Mouse (Mus musculus) hematopoietic stem cell, adult 5-6 weeks (primary cell): ENCODE results near the gene Cd200. TPM values are rescaled to one million over a fixed set of nuclear protein-coding genes. Genes with fewer than 3 reads are reported as not detected.
"Not testable (repeated sequence)": the region's sequence is repeated elsewhere in the genome, so short reads cannot be mapped to it uniquely, and the experiment has no call there.

Experiments
- ATAC-seq, 2 experiments: fragments of 125-278 bp in 1 of 2; replicated peaks in 1 of 2; 2 replicates each; pipeline ENCODE4 v1.8.0; 2016 to 2017; ENCODE audit warnings: inconsistent platforms in 2 of 2, mild to moderate bottlenecking in 2 of 2, moderate number of reproducible peaks in 2 of 2, low read depth in 1 of 2, moderate TSS enrichment in 1 of 2; ENCODE audit not compliant: low FRiP score in 2 of 2, poor library complexity in 2 of 2, severe bottlenecking in 2 of 2, insufficient read depth in 1 of 2, low TSS enrichment in 1 of 2
- total RNA-seq: library from RNA; stranded (forward); fragments of 172-1452, 232-1000 nt; gene quantifications from 2 replicates; pipeline ENCODE4 v1.2.3, GENCODE M21; 2017

Cd200 gene
- total RNA-seq = 8.8 and 15.6 TPM in 2 replicates

GRCm38 (mm10) chr16:45408425-45409063 lies at the start of gene Cd200:
Gene Cd200, minus strand, starts transcription at chr16:45409053.
- ATAC-seq = peak; percentile 91 to 93

- no peak for ATAC-seq
Observed at GRCm38 (mm10) chr16:45454762-45455161, 45.9 kb upstream of the Cd200 start.

- no peak for ATAC-seq
Observed at GRCm38 (mm10) chr16:45437230-45437739, 28.4 kb upstream of the Cd200 start.

- ATAC-seq = no peak
Observed at GRCm38 (mm10) chr16:45435591-45435990, 26.7 kb upstream of the Cd200 start.

GRCm38 (mm10) chr16:45427651-45428050 lies 18.8 kb upstream of the Cd200 start:
- ATAC-seq = no peak

DNA sequence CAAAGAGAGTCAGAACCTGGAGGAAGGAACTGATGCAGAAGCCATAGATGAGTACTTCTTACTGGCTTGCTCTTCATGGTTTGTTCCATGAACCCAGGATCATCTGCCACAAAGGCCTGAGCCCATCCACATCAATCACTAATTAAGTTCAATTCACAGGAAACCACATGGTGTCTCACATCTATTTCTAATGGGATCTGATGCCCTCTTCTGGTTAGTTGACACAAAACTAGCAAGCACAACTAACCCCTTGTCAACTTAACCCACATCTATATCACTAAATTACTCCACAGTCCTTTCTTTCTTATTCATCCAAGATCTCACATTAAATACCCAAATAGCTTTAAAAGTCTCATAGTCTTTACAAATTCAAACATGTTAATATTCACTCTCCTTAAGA lies 4.6 kb upstream of the Cd200 start:
- ATAC-seq = no peak

DNA sequence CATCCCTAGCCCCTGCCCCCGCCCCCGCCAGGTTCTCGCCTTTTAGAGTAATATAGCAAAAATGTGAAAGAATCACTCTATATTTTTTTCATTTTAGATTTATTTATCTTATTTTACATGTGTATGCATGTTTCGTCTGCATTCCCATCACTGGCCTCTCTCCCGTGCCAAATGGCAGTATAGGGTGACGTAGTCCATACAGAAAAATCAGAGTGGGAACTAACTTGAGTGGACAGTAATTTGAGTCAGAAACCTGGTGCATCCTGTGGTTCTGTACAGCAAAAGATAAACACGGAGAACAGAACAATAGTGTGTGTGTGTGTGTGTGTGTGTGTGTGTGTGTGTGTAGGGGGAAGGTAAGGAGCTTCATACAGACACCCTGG lies 202 bp upstream of the Cd200 start:
- ATAC-seq = not testable (repeated sequence)

GRCm38 (mm10) chr16:45407645-45408400 lies 1.0 kb downstream of the Cd200 start:
- no peak for ATAC-seq

GRCm38 (mm10) chr16:45407091-45407490 lies 1.8 kb downstream of the Cd200 start:
- no peak for ATAC-seq

- ATAC-seq = no peak
Observed at GRCm38 (mm10) chr16:45402951-45403350, 5.9 kb downstream of the Cd200 start.

DNA sequence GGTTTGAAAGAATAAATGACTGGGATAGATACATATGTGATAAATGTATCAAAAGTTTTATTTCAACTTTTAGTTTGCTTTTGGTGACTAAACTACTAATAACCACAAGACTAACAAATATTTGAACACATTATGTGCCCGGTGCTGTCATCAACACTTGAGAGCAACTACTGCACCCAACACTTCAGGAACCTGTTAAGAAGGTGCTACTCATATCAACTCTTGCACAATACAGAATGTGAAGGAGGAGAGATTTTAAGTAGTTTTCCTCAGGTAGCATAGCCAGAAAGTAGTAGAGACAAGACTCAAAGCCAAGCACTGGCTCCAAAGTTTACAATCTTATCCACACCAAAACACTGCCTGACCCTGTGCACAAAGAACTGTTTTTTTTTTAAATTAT lies 6.8 kb downstream of the Cd200 start:
- ATAC-seq = no peak

- no peak for ATAC-seq
Observed at GRCm38 (mm10) chr16:45399947-45400555, 8.8 kb downstream of the Cd200 start.

DNA sequence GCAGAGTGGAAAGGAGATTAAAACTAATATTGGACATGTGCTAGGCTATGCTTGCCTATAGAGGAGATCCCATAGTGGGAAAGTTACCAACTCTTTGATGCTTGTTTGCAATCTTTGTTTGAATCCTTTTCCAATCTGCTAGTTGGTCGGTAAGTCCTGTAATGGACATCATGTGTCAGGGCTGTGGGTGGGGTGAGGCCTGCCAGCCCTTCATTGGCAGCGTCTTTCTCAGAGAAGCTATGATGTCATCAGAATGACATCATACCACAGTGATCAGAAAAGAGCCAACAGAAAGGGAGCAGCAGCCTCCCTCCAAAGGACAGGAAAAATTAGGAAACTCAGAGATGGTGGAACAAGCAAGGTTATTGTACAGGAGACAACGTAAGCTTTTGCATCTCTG lies 9.4 kb downstream of the Cd200 start:
- ATAC-seq = no peak

DNA sequence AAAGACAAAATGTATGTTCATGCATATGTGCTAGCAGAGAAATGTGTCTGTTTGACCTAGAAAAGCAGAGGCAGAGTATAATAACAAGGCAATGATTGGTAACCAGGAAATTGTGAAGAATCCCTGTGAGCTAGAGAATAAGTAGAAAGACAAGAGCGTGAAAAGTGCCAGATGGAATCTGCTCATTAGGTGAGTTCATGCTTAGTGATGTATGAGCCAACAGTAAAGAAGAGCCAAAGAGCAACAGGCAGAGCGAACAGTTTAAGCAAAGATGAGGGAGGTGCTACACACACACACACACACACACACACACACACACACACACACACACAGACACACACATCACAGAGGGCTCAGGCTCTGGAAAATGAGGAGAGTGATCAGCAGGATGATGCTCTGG lies 11.4 kb downstream of the Cd200 start:
- ATAC-seq = no peak

- no peak for ATAC-seq
Observed at GRCm38 (mm10) chr16:45392246-45392645, 16.6 kb downstream of the Cd200 start.

DNA sequence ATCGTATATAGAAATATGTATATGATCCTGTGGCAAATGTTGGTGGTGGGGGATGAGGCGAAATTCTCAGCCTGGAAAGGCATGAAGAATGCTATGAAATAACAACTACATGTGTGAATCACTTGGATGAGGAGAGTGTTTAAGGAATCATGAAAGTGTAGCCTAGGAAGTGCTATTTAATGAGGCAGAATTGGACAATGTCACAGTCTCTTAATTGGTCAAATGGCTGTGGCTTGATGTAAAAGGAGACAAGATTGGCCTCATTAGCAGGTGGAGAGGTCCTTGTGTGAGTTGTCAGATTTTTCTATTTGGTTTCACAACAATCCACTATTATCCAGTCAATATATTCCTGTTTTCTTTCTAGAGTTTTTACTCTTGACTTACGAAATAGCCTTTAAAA lies 17.2 kb downstream of the Cd200 start:
- ATAC-seq = no peak

- ATAC-seq = no peak
Observed at GRCm38 (mm10) chr16:45390286-45390956, 18.4 kb downstream of the Cd200 start.

DNA sequence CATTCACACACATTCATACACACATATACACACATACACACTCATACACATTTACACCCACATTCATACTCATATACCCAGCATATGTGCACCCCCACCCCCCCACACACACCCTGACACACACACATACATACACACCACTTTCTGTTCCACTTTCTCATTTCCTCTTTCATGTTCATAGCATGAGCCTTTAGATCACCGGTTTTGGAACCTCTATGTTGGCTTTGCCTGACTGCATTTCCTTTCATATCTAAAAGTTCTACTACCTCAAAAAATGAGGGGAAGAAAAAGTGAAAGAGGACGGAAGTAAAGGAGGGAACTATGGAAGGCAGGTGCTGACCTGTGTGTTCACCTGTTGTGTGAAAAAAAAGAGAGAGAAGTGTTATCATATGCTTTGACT lies 19.0 kb downstream of the Cd200 start:
- ATAC-seq = peak; percentile 58 to 67; a peak in 3 of 4 replicates
